Mouse (Mus musculus) cerebellum, adult 2 months (tissue): ENCODE results near the gene Jak3. TPM values are rescaled to one million over a fixed set of nuclear protein-coding genes. Genes with fewer than 3 reads are reported as not detected.

Source experiments
- DNase-seq, 2 experiments: peaks; one replicate each; pipeline ENCODE4 v3.0.0; 2021
- H3K27ac ChIP-seq: fragments of 200-500 bp; 2 replicates; pipeline ENCODE4 v1.5.1; 2012; ENCODE audit warnings: low read length, control low read depth, inconsistent platforms; ENCODE audit not compliant: insufficient read depth
- H3K27me3 ChIP-seq: fragments of 200-500 bp; 2 replicates; pipeline ENCODE4 v1.6.1; 2012; ENCODE audit warnings: inconsistent platforms, mild to moderate bottlenecking, low read length, moderate library complexity; ENCODE audit not compliant: control insufficient read depth, insufficient read depth
- H3K4me1 ChIP-seq: fragments of 200-500 bp; 2 replicates; pipeline ENCODE4 v1.6.1; 2011; ENCODE audit warnings: low read length; ENCODE audit not compliant: control insufficient read depth, insufficient read depth
- H3K4me3 ChIP-seq: fragments of 200-500 bp; replicated peaks from 2 replicates; pipeline ENCODE3; 2011; ENCODE audit warnings: mild to moderate bottlenecking, low read depth, low read length, control low read depth; ENCODE audit not compliant: insufficient read depth
- CTCF ChIP-seq: fragments of 200-500 bp; IDR thresholded peaks from 2 replicates; pipeline ENCODE4 v1.5.1; 2011; ENCODE audit warnings: low read depth, mild to moderate bottlenecking, control low read depth, low read length, moderate library complexity, borderline replicate concordance; ENCODE audit not compliant: insufficient read depth
- POLR2A ChIP-seq: fragments of 200-500 bp; IDR thresholded peaks from 2 replicates; pipeline ENCODE4 v1.6.1; 2011; ENCODE audit warnings: low read length, control low read depth, borderline replicate concordance; ENCODE audit not compliant: insufficient read depth
- WGBS: fragments of 180-500 bp; shearing (Covaris S2); methylation state at CpG from one replicate; pipeline ENCODE4 v1.1.7; 2018; 5-methylcytosine and 5-hydroxymethylcytosine counted together
- polyA plus RNA-seq: library from polyadenylated mRNA; depleted of rRNA; stranded (reverse); fragments of >200 nt; gene quantifications from 2 replicates; pipeline ENCODE4 v1.2.3, GENCODE M21; 2012; rRNA removed

Jak3 gene
- polyA plus RNA-seq, result 3.6 and 3.9 TPM in 2 replicates

DNA sequence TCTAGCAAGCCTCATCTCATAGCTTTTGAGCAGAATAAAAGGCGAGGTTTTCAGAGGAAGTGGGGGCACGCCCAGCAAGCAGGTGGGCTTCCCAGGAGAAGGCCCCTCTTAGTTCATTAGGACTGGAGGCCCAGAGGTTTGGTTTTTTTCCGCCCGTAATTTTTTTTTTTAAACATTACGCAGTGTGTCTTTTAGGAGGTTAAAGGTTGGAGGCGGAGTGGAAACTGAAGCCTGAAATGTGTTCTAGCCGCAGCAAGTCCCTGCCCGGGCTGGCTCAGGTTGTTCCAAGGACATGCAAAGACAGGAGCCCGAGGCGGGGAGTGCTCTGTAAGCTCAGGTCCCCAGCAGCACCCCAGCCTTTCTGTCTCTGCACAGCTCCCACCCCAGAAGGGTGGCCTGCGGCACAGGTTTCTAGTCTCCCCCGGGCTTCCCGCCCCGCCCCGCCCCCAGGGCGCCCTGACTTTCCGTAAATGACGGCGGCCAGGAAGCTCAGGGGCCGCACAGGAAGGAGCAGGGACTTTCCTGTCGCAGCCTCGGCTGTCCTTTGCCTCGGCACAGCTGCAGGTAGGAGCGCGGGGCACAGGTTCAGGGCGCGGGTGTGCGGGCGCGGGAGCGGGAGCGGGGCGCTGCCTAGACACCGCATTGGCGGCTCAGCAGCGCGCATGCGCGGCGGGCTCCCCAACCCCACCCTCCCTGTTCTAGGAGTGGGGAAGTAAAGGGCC, at the start of gene Jak3:
Gene Jak3 (plus strand): TSS at position 277 of the 722 bp plus-strand sequence.
- Histone ChIP-seq H3K4me3 (peak within 1 kb of the TSS; percentile 98), H3K27me3 (no peaks in the 10 kb centered on the region), H3K27ac (peak within 1 kb of the TSS; percentile 90), H3K4me1 (peaks cover 13% of the 10 kb centered on the region)
- TF ChIP-seq POLR2A (peak; percentile 90), CTCF (no peak)
- DNase-seq, result peak; percentile 76 to 79
- WGBS, result 3% methylated on average over 40 of the region's 40 CpGs

DNA sequence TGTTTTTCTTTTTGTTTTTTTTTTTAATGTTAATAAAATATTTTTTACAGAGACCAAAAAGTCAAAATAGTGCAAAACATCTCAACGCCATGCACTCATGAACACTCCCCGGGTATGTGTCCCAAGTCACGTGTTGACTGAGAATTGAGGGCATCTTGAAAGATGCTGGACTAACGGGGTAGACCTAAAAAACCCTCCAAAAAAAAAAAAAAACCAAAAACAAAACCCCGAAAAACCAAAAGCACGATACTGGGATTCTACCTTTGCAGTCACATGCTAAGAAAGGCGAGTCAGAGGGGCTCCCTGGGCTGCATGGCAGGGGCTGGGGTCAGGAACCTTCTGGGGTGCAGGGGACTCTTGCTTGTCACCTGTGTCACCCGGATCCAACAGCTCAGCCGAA, 49.3 kb upstream of the Jak3 start:
- TF ChIP-seq POLR2A (no peak), CTCF (no peak)
- no peak overlapping the region for H3K27ac ChIP-seq
- no peak for DNase-seq

DNA sequence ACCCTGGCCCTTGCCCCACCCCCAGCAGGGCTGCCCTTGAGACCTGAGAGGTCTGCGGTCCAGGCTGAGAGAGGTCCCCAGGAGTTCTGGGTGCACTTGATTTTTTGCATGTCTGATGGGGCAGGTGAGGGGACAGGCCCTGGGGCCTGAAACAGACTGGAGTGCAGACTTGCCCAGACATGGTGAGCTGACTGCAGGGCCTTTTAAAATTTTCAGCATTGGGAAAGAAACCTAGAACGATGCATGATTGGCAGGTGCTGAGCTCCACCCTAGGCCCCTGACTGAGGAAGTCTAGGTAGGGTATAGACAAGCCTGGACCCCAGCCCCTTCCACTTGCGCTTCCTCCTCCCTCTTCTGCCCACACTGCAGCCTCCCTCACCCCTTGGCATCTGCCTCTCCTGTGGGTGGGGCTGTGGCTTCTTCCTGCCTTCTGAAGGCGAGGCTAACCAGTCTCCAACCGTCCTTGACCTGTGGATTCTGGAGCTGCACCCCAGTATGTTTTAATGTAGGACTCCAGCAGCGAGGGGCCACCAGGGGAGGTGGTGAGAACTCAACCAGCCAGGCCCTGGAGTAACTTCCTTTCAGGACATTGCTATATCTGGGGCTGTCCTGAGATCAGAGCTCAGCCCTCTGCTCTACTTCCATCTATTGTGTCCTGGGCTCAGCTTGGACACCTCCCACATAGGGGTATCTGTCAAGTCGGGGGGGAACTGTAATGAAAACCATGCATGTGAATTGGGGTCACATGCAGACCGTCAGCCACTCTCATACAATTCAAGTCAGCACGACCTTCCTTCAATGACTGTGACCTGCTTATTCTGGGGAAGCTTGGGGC, 48.6 kb upstream of the Jak3 start:
- 44% methylated on average over 9 of the region's 9 CpGs for WGBS
- no peaks in the 10 kb centered on the region; the same call in 1 of the 2 replicates for H3K4me1 ChIP-seq
- no peaks in the 10 kb centered on the region for H3K27me3 ChIP-seq
- TF ChIP-seq POLR2A, result no peak
- TF ChIP-seq CTCF, result no peak
- H3K4me3 ChIP-seq, result no peak overlapping the region
- no peak for DNase-seq
- no peak overlapping the region for H3K27ac ChIP-seq

More for the DNA sequence above, 49.3 kb upstream of the Jak3 start:
- Histone ChIP-seq H3K4me1 (no peaks in the 10 kb centered on the region; the same call in 1 of the 2 replicates), H3K4me3 (no peak overlapping the region), H3K27me3 (no peaks in the 10 kb centered on the region)
- WGBS, result 84% methylated on average over 9 of the region's 9 CpGs

DNA sequence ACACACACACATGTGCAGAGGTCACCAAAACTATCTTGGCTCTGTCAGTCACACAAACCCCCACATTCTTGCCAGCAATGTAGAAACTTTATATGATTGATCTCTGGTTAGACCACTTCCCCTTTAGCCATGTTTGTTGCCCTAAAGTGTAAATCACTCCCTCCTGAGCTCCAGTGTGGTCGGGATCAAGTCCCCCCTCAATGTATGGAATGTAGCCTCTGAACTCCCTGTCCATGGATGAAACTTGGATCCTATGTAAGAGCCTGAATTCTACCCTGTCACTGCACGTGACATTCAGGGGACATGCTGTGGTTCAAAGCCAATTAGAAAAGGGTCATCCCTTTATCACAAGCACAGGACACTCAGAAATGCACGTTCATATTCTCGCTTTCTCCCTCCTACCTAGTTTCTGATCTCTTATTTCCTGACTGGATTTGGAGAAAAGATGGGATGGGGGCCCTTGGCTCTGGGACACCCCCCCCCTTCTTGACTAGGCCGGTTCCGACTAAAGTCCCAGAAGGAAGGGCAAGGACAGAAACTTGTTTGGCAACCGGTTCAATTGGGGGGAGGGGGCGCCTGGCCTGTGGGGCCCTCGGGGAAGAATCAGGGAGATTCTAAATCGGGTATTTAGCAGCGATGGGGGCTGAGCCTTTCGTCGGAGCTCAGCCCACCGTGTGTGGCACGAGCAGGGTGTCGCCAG, 47.5 kb upstream of the Jak3 start:
- no peak for DNase-seq

DNA sequence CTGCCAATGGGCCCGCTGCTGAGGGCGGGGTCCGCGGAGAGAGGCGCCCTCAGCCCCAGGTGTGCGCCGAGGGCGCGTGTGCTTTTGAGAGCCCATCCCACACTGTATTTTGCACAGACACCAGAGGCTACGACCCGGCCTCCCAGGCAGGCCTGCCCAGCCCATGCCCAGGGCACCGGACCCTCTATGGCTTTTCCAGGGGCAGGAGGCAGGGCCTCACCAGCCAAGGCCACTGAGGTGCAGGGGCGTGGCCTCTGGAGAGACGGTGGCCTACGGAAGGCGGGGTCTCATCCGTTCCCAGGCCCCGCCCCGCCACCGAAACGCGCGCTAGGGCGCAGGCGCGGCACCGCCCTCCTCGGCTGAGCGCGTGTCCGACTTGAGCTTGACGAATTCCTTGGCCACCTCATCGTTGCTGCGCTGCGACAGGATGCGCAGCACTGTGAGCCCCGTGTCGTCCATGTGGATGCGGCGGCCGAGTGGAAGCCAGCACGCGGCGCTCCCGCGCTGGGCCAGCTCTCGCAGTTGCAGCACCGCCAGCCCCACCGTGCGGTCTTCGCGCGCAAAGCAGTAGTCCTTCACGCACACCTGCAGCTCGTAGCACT, 46.9 kb upstream of the Jak3 start:
- Histone ChIP-seq H3K4me1 (no peaks in the 10 kb centered on the region; the same call in 1 of the 2 replicates), H3K4me3 (peak overlapping the region; percentile 41), H3K27ac (no peak overlapping the region), H3K27me3 (no peaks in the 10 kb centered on the region)
- WGBS, result 10% methylated on average over 55 of the region's 55 CpGs
- peak; percentile 87 to 88 for DNase-seq
- 0 out of 2 replicates have a peak, but pooled peaks have one; percentile 10 for TF ChIP-seq POLR2A
- TF ChIP-seq CTCF, result peak; percentile 40; the same call in 1 of the 2 replicates

More for the DNA sequence above, 47.5 kb upstream of the Jak3 start:
- 28% methylated on average over 16 of the region's 16 CpGs for WGBS
- H3K4me1 ChIP-seq, result no peaks in the 10 kb centered on the region; the same call in 1 of the 2 replicates
- no peaks in the 10 kb centered on the region for H3K27me3 ChIP-seq
- H3K4me3 ChIP-seq, result peak overlapping the region; percentile 41
- TF ChIP-seq POLR2A (no peak), CTCF (no peak)
- no peak overlapping the region for H3K27ac ChIP-seq

DNA sequence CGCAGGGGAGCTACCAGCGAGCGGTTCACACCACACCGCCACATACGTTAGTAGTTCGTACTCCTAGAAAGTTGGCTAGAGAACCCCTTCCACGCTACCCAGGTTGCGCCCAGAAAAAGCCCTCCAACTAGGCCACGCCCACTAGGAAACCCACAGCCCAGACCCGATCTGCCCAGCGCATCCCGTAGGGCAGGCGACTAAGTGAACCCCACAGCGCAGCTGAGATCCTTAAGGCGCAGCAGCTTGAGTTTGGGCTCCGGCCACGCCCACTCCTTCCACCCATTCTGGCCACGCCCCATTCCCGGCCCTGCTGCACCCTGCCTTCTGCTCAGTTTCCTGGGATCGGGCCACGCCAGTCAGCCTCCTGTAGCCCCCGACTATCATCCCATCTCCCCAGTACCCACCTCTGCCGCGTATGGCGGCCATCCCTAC, 46.3 kb upstream of the Jak3 start:
- Histone ChIP-seq H3K27me3 (no peaks in the 10 kb centered on the region), H3K4me3 (no peak overlapping the region), H3K4me1 (peaks cover 2% of the 10 kb centered on the region; the same call in 1 of the 2 replicates), H3K27ac (no peak overlapping the region)
- 24% methylated on average over 25 of the region's 25 CpGs for WGBS
- DNase-seq, result peak in 1 of 2 experiments; percentile 52
- TF ChIP-seq POLR2A, result no peak

DNA sequence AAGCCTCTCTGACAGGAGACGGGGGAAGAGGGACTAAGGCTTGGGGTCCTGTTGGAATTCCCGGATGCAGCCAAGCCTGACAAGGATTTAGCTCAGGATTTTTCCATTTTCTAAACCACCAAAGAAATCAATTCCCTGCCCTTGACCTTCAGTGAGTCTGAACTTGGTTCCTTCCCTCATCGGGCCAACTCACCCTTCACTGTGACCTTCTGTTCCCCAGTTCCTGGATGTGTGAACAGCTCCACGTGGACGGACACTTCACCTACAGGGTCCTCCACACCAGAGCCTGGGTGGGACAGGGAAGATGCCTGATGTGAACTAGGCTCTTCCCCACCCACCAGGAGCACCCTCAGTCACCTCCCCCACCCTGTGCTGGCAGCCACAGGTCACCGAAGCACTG, 45.3 kb upstream of the Jak3 start:
- no peak overlapping the region for H3K4me3 ChIP-seq
- no peak overlapping the region for H3K27ac ChIP-seq
- peaks cover 10% of the 10 kb centered on the region for H3K4me1 ChIP-seq
- WGBS, result 88% methylated on average over 6 of the region's 6 CpGs
- DNase-seq, result no peak
- no peaks in the 10 kb centered on the region for H3K27me3 ChIP-seq
- TF ChIP-seq CTCF (no peak), POLR2A (no peak)
